In the genomic region with DNA sequence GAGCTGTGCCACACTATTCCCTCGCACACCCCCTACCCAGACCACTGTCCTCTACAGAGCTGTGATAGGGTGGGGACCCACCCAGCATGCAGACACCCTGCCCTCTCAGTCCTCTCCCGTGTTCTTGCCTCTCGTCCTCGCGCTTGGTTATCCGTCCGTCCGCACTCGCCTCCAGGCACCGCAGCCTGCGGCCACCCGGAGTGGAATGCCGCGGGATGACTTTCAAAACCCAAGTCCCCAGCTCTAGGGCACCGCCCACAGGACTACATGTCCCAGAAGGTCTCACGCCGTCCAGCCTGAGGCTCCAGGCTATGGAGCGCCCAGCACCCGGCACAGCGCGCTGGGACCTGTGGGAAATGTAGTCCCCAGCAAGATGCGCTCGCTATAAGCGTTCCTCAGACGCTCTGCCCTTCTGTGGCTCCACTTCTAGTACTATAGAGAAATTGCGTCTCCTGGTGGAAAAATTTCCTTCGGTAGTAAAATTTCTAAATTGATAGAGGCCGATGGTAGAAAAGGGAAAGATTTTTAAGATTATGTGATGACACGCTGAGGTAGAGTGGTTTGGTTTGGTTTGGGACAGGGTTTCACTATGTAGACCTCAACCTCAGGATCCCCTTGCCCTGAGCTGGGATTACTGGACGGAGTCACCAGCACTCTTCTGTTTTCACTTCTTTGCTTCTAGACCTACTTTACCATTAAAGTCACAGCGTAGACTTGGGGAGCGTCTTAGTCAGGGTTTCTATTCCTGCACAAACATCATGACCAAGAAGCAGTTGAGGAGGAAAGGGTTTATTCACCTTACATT, we compare ENCODE assay signal across 8 mouse cellular contexts. TPM values are rescaled to one million over a fixed set of nuclear protein-coding genes. Genes with fewer than 3 reads are reported as not detected.
DNase-seq lines count a peak whose midpoint lies in the region; ATAC-seq and TF ChIP-seq lines count a peak whose summit lies in the region.

A gene (minus strand): TSS at position 210 of the 805 bp plus-strand sequence.

- H3K4me1 ChIP-seq in hindbrain, embryonic 13.5 days (replicated peaks), result 0 out of 2 replicates have a peak, but pooled peaks cover 6% of the 10 kb centered on the region
- no peaks in the 10 kb centered on the region for H3K4me1 ChIP-seq in lung, postnatal 0 days (ENCODE audit: insufficient read depth, low read depth, low read length)

- H3K9me3 ChIP-seq in hindbrain, embryonic 13.5 days, result no peaks in the 10 kb centered on the region
- no peaks in the 10 kb centered on the region for H3K9me3 ChIP-seq in lung, postnatal 0 days (ENCODE audit: low read length)

- DNase-seq in Patski (ENCODE audit: low read depth, low spot score), result peak; percentile 64
- peak; percentile 86 to 93 for DNase-seq in cerebellum, postnatal 25 days
- DNase-seq in frontal cortex, postnatal 36 days (ENCODE audit: low spot score in 2 of 2), result peak; percentile 82 to 93
- DNase-seq in layer of hippocampus, postnatal 25 days (ENCODE audit: extremely low spot score in 1 of 2, low spot score in 1 of 2), result peak; percentile 64 to 76
- DNase-seq in lung, postnatal 0 days (ENCODE audit: low spot score), result peak; percentile 96
- DNase-seq in right cerebral cortex, adult 2 months (ENCODE audit: low spot score in 2 of 2), result peak; percentile 90
- no peak for DNase-seq in spleen, postnatal 4 days (ENCODE audit: low spot score in 2 of 2)

- CTCF ChIA-PET in Patski (lab: Charles Lee), result interaction anchor here (0.9 to 1.2 kb wide), 5 partner anchors 10 to 222 kb away, joined by 3 to 5 read pairs (median 3); no protein-coding TSS in a partner anchor

- H3K4me3 ChIP-seq in hindbrain, embryonic 13.5 days, result peak within 1 kb of the TSS; percentile 46
- H3K4me3 ChIP-seq in lung, postnatal 0 days (ENCODE audit: low read depth, low read length), result peak within 1 kb of the TSS; percentile 36

- POLR2A ChIA-PET in Patski (lab: Charles Lee), result interaction anchor here (1.0 kb wide), 1 partner anchor 100 kb away, joined by 3 read pairs; no protein-coding TSS in a partner anchor

- H3K36me3 ChIP-seq in hindbrain, embryonic 13.5 days, result no peaks in the 10 kb centered on the region
- H3K36me3 ChIP-seq in lung, postnatal 0 days (ENCODE audit: insufficient read depth, low read length), result no peaks in the 10 kb centered on the region

- WGBS in hindbrain, embryonic 13.5 days, result 11% methylated on average over 32 of the region's 32 CpGs
- 11% methylated on average over 32 of the region's 32 CpGs for WGBS in lung, postnatal 0 days

- peak; percentile 97 for ATAC-seq in Patski
- peak; percentile 100 for ATAC-seq in hindbrain, embryonic 13.5 days (ENCODE audit: low FRiP score)
- ATAC-seq in lung, postnatal 0 days, result peak; percentile 100

- no peaks in the 10 kb centered on the region for H3K27me3 ChIP-seq in Patski
- no peaks in the 10 kb centered on the region for H3K27me3 ChIP-seq in hindbrain, embryonic 13.5 days
- no peaks in the 10 kb centered on the region for H3K27me3 ChIP-seq in lung, postnatal 0 days (replicated peaks; ENCODE audit: insufficient read depth, low read length)

- peak; percentile 46 for TF ChIP-seq CTCF in Patski (IDR thresholded peaks at IDR 0.05)
- TF ChIP-seq CTCF in lung, postnatal 0 days (IDR thresholded peaks at IDR 0.05), result peak; percentile 59

- no peak within 1 kb of the TSS for H3K27ac ChIP-seq in hindbrain, embryonic 13.5 days
- H3K27ac ChIP-seq in lung, postnatal 0 days (ENCODE audit: low read length), result no peak within 1 kb of the TSS

- no peak for TF ChIP-seq EP300 in lung, postnatal 0 days (IDR thresholded peaks at IDR 0.05)

- in situ Hi-C loops in Patski (cut with MboI; ENCODE audit: low pct_unique_long_range_greater_than_20kb), result loop anchor here (5.0 kb wide), 1 partner anchor 81 kb away; no protein-coding TSS in a partner anchor

- H3K9ac ChIP-seq in hindbrain, embryonic 13.5 days, result peak within 1 kb of the TSS; percentile 51; the same call in 1 of the 2 replicates
- H3K9ac ChIP-seq in lung, postnatal 0 days (replicated peaks; ENCODE audit: low read depth), result 0 out of 2 replicates have a peak within 1 kb of the TSS, but pooled peaks have one; percentile 13

- peak within 1 kb of the TSS; percentile 67 for H3K4me2 ChIP-seq in hindbrain, embryonic 13.5 days
- peak within 1 kb of the TSS; percentile 58 for H3K4me2 ChIP-seq in lung, postnatal 0 days (replicated peaks; ENCODE audit: low read depth, low read length)

RNA-seq across cellular contexts. Expression of the gene that starts here (rescaled TPM):
- 127 TPM for polyA plus RNA-seq in Patski (2021)
- 2.6 and 3.9 TPM in 2 replicates for polyA plus RNA-seq in hindbrain, embryonic 13.5 days (2015; fragmentation: Nextera tagmentation; extraction: Ambion mirVana)
- total RNA-seq in layer of hippocampus, postnatal 25 days (2021), result 1 to 10 TPM; 5.6 to 7.4 TPM
- polyA plus RNA-seq in lung, postnatal 0 days (2015; fragmentation: Nextera tagmentation; extraction: Ambion mirVana), result 1.0 and 1.6 TPM in 2 replicates

Comparison
In these comparisons a context has a peak if more than half of its experiments do, and no peak if none do; other contexts are left out.
1. RNA of the gene that starts here (polyA plus RNA-seq): 127 TPM in Patski (single experiment); 2.6 to 3.9 TPM in hindbrain, embryonic 13.5 days and 1.0 to 1.6 TPM in lung, postnatal 0 days; every median in the first group is over 10 times any median in the second.
2. DNase-seq: peak in Patski (single experiment), cerebellum, postnatal 25 days (2 of 2), frontal cortex, postnatal 36 days (2 of 2), layer of hippocampus, postnatal 25 days (2 of 2), lung, postnatal 0 days (single experiment) and right cerebral cortex, adult 2 months (2 of 2); none in spleen, postnatal 4 days (0 of 2).
3. Peak in every context shown above with its lines, with median percentiles within 50 percentile points of each other: ATAC-seq.